ENCODE assay signal across 25 mouse cellular contexts in genomic region chr12:111323423-111323822, GRCm38 (mm10). TPM values are rescaled to one million over a fixed set of nuclear protein-coding genes. Genes with fewer than 3 reads are reported as not detected.
"Had no signal": no experiment of that assay in that cellular context is flagged by ENCODE, and none has a peak within 500 bp of the region (broad histone marks: within the 10 kb centered on the region; RNA-seq: fewer than 3 reads in every experiment).

No protein-coding gene starts in this region.

- H3K4me2 ChIP-seq: liver, embryonic 15.5 days; lung, embryonic 15.5 days; midbrain, embryonic 11.5 days; midbrain, embryonic 13.5 days; midbrain, embryonic 15.5 days; neural tube, embryonic 13.5 days; neural tube, embryonic 15.5 days had no signal

- H3K27ac ChIP-seq: liver, embryonic 15.5 days; lung, embryonic 15.5 days; macrophage; midbrain, embryonic 13.5 days; midbrain, embryonic 15.5 days; neural tube, embryonic 13.5 days; neural tube, embryonic 15.5 days had no signal

- H3K27me3 ChIP-seq: liver, embryonic 15.5 days; lung, embryonic 15.5 days; midbrain, embryonic 13.5 days; midbrain, embryonic 15.5 days; neural tube, embryonic 13.5 days; neural tube, embryonic 15.5 days had no signal

- H3K4me3 ChIP-seq: liver, embryonic 15.5 days; lung, embryonic 15.5 days; midbrain, embryonic 13.5 days; midbrain, embryonic 15.5 days; neural tube, embryonic 13.5 days; neural tube, embryonic 15.5 days had no signal

- H3K4me1 ChIP-seq: liver, embryonic 15.5 days; midbrain, embryonic 13.5 days; midbrain, embryonic 15.5 days; neural tube, embryonic 13.5 days; neural tube, embryonic 15.5 days had no signal

- DNase-seq: liver, postnatal 0 days; lung, adult 2 months; lung, postnatal 14 days; lung, postnatal 36 days; retina, postnatal 1 day; right cerebral cortex, adult 18-20 months; right cerebral cortex, postnatal 25 days; right cerebral cortex, postnatal 4 days; spleen, adult 18-20 months; thymus, adult 18-20 months; thymus, postnatal 14 days; thymus, postnatal 4 days had no signal

- ATAC-seq: liver, postnatal 0 days; lung, postnatal 0 days; midbrain, embryonic 13.5 days; midbrain, embryonic 15.5 days had no signal

- H3K9ac ChIP-seq: liver, embryonic 15.5 days; liver, postnatal 0 days; lung, embryonic 15.5 days; midbrain, embryonic 13.5 days; midbrain, embryonic 15.5 days; neural tube, embryonic 13.5 days; neural tube, embryonic 15.5 days had no signal

- H3K9me3 ChIP-seq: liver, embryonic 15.5 days; lung, embryonic 15.5 days; midbrain, embryonic 13.5 days; midbrain, embryonic 15.5 days; neural tube, embryonic 13.5 days; neural tube, embryonic 15.5 days had no signal

RNA-seq across cellular contexts. Expression of gene Amn, which starts 52.5 kb away (rescaled TPM):
- total RNA-seq: megakaryocyte progenitor cell, adult 5-6 weeks; monocyte, adult 5-6 weeks had no signal
- polyA plus RNA-seq: macrophage; neural tube, embryonic 11.5 days; stomach, embryonic 14.5 days had no signal
